Mouse (Mus musculus): ENCODE data around the gene Grk3.

DNA sequence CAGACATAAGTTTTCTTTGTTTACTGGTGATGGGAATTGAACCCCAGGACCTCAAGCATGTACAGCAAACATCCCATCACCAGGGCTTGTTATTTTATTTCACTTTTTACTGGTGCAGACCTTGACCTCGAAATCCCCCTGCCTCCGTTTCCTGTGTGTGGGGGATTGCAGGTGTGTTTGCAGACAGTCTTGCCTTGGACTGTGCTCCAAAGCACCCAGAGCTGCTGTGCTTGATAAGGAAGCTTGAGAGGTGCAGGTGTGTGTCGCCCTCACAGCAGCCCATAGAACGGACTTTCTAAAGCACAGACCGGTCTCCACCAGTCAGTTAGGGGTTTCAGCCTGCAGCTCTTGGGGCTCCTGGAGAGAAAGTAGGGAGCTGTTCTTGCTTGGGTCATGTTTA, 11.1 kb upstream of the Grk3 start:
- TF ChIP-seq CTCF (IDR thresholded peaks at IDR 0.05; ENCODE audit: low read depth): no peak
- TF ChIP-seq EP300 (IDR thresholded peaks at IDR 0.05; ENCODE audit: low read depth): no peak

Data from heart, postnatal 0 days (tissue).